Mouse (Mus musculus) lung, embryonic 16.5 days (tissue): Measurements from ENCODE around the gene Paip2b. TPM values are rescaled to one million over a fixed set of nuclear protein-coding genes. Genes with fewer than 3 reads are reported as not detected.

Source experiments
- ATAC-seq: fragments of 200-750 bp; cut with Nextera tagmentation; 2 replicates; pipeline ENCODE4 v1.8.0; 2017; ENCODE audit warnings: low read depth, mild to moderate bottlenecking, moderate library complexity
- H3K27ac ChIP-seq: fragments of 300-500 bp; sonication (generic); 2 replicates; pipeline ENCODE4 v1.5.1; 2014; ENCODE audit warnings: mild to moderate bottlenecking, control low read depth, low read length
- H3K27me3 ChIP-seq: fragments of 300-500 bp; sonication (generic); 2 replicates; pipeline ENCODE4 v1.6.1; 2014; ENCODE audit warnings: low read depth, low read length, mixed read lengths; ENCODE audit not compliant: control insufficient read depth, insufficient read depth
- H3K36me3 ChIP-seq: fragments of 300-500 bp; sonication (generic); 2 replicates; pipeline ENCODE4 v1.6.1; 2014; ENCODE audit warnings: low read length; ENCODE audit not compliant: control insufficient read depth, insufficient read depth
- H3K4me1 ChIP-seq: fragments of 300-500 bp; sonication (generic); replicated peaks from 2 replicates; pipeline ENCODE4 v1.6.1; 2014; ENCODE audit warnings: low read length, mixed read lengths; ENCODE audit not compliant: control insufficient read depth, insufficient read depth
- H3K4me2 ChIP-seq: fragments of 300-500 bp; sonication (generic); 2 replicates; pipeline ENCODE4 v1.6.1; 2014; ENCODE audit warnings: low read depth, low read length, control low read depth
- H3K4me3 ChIP-seq: fragments of 300-500 bp; sonication (generic); 2 replicates; pipeline ENCODE4 v1.5.1; 2014; ENCODE audit warnings: mild to moderate bottlenecking, low read length, control low read depth
- H3K9ac ChIP-seq: fragments of 300-500 bp; sonication (generic); 2 replicates; pipeline ENCODE4 v1.6.1; 2014; ENCODE audit warnings: low read length, control low read depth
- H3K9me3 ChIP-seq: fragments of 300-500 bp; sonication (generic); 2 replicates; pipeline ENCODE4 v1.6.1; 2016; ENCODE audit warnings: low read length; ENCODE audit not compliant: control insufficient read depth
- WGBS: fragments of 180-500 bp; shearing (Covaris S2); extraction: QIAGEN DNeasy Blood & Tissue Kit; methylation state at CpG from one replicate; pipeline ENCODE4 v1.1.7; 2014; 5-methylcytosine and 5-hydroxymethylcytosine counted together
- polyA plus RNA-seq: library from polyadenylated mRNA; unstranded; fragments of >200 nt; fragmentation: Nextera tagmentation; extraction: Ambion mirVana; gene quantifications from 2 replicates; pipeline ENCODE4 v1.2.1, GENCODE M21; 2015

Gene Paip2b
- polyA plus RNA-seq, 1 experiment from 2014 or later: 18.2 TPM

GRCm38 (mm10) chr6:83788554-83788953 is 43.0 kb downstream of the Paip2b start:
- no peaks in the 10 kb centered on the region for H3K9me3 ChIP-seq
- no peak overlapping the region for H3K27ac ChIP-seq
- 66% methylated on average over 7 of the region's 7 CpGs for WGBS
- H3K9ac ChIP-seq: no peak overlapping the region
- no peaks in the 10 kb centered on the region for H3K36me3 ChIP-seq
- no peaks in the 10 kb centered on the region for H3K27me3 ChIP-seq
- ATAC-seq: no peak
- no peak overlapping the region for H3K4me3 ChIP-seq
- no peak overlapping the region for H3K4me2 ChIP-seq
- no peaks in the 10 kb centered on the region for H3K4me1 ChIP-seq

- no peaks in the 10 kb centered on the region for H3K27me3 ChIP-seq
- 56% methylated on average over 3 of the region's 3 CpGs for WGBS
- ATAC-seq: no peak
- H3K27ac ChIP-seq: no peak overlapping the region
- H3K4me3 ChIP-seq: no peak overlapping the region
- no peaks in the 10 kb centered on the region for H3K4me1 ChIP-seq
- no peak overlapping the region for H3K9ac ChIP-seq
- H3K36me3 ChIP-seq: no peaks in the 10 kb centered on the region
- H3K9me3 ChIP-seq: no peaks in the 10 kb centered on the region
- no peak overlapping the region for H3K4me2 ChIP-seq
These were observed 45.1 kb downstream of the Paip2b start for GRCm38 (mm10) chr6:83786426-83786825.

- Histone ChIP-seq H3K4me1 (peaks cover 13% of the 10 kb centered on the region), H3K9me3 (no peaks in the 10 kb centered on the region), H3K9ac (no peak overlapping the region), H3K27me3 (no peaks in the 10 kb centered on the region), H3K36me3 (no peaks in the 10 kb centered on the region), H3K4me3 (no peak overlapping the region), H3K27ac (no peak overlapping the region), H3K4me2 (no peak overlapping the region)
- 9% methylated on average over 5 of the region's 5 CpGs for WGBS
- ATAC-seq: no peak
These were observed 52.5 kb downstream of the Paip2b start for GRCm38 (mm10) chr6:83779026-83779425.

- ATAC-seq: no peak
- Histone ChIP-seq H3K27me3 (no peaks in the 10 kb centered on the region), H3K9ac (no peak overlapping the region), H3K4me3 (no peak overlapping the region), H3K36me3 (peaks cover 2% of the 10 kb centered on the region), H3K9me3 (no peaks in the 10 kb centered on the region), H3K27ac (no peak overlapping the region), H3K4me2 (no peak overlapping the region), H3K4me1 (peaks cover 14% of the 10 kb centered on the region)
- WGBS: 72% methylated on average over 7 of the region's 7 CpGs
These were observed 53.2 kb downstream of the Paip2b start for GRCm38 (mm10) chr6:83778306-83778705.

GRCm38 (mm10) chr6:83775638-83776293 is 55.8 kb downstream of the Paip2b start, which contains the start of gene Tex261:
Gene Tex261, minus strand, starts transcription at chr6:83775813.
- peak; percentile 98 for ATAC-seq
- H3K4me2 ChIP-seq: peak within 1 kb of the TSS; percentile 91
- H3K9me3 ChIP-seq: no peaks in the 10 kb centered on the region
- no peaks in the 10 kb centered on the region for H3K27me3 ChIP-seq
- H3K27ac ChIP-seq: peak within 1 kb of the TSS; percentile 91
- H3K36me3 ChIP-seq: peaks cover 16% of the 10 kb centered on the region
- H3K4me1 ChIP-seq: peaks cover 14% of the 10 kb centered on the region
- peak within 1 kb of the TSS; percentile 97 for H3K4me3 ChIP-seq
- peak within 1 kb of the TSS; percentile 96 for H3K9ac ChIP-seq
- WGBS: under 1% methylated on average over 44 of the region's 45 CpGs

GRCm38 (mm10) chr6:83774781-83775563 is 56.6 kb downstream of the Paip2b start:
- Histone ChIP-seq H3K36me3 (peaks cover 16% of the 10 kb centered on the region), H3K4me3 (peak overlapping the region; percentile 97), H3K9me3 (no peaks in the 10 kb centered on the region), H3K4me1 (peaks cover 14% of the 10 kb centered on the region), H3K27ac (peak overlapping the region; percentile 91), H3K9ac (peak overlapping the region; percentile 96), H3K27me3 (no peaks in the 10 kb centered on the region), H3K4me2 (peak overlapping the region; percentile 91)
- under 1% methylated on average over 14 of the region's 14 CpGs for WGBS
- peak; percentile 30 for ATAC-seq

GRCm38 (mm10) chr6:83774126-83774525 is 57.4 kb downstream of the Paip2b start:
- Histone ChIP-seq H3K4me1 (peaks cover 14% of the 10 kb centered on the region), H3K36me3 (peaks cover 16% of the 10 kb centered on the region), H3K4me2 (peak overlapping the region; percentile 91), H3K27ac (no peak overlapping the region), H3K27me3 (no peaks in the 10 kb centered on the region), H3K9me3 (no peaks in the 10 kb centered on the region), H3K9ac (peak overlapping the region; percentile 96), H3K4me3 (peak overlapping the region; percentile 97; the same call in 1 of the 2 replicates)
- ATAC-seq: no peak
- WGBS: 53% methylated on average over 8 of the region's 9 CpGs

GRCm38 (mm10) chr6:83768485-83768884 is 63.1 kb downstream of the Paip2b start:
- 0 out of 2 replicates have a peak, but pooled peaks have one; percentile 23 for ATAC-seq
- Histone ChIP-seq H3K4me2 (no peak overlapping the region), H3K9me3 (no peaks in the 10 kb centered on the region), H3K27me3 (peaks cover 4% of the 10 kb centered on the region), H3K4me3 (no peak overlapping the region), H3K9ac (no peak overlapping the region), H3K4me1 (0 out of 2 replicates have a peak, but pooled peaks cover 7% of the 10 kb centered on the region), H3K36me3 (peaks cover 16% of the 10 kb centered on the region), H3K27ac (no peak overlapping the region)
- WGBS: 45% methylated on average over 5 of the region's 5 CpGs

- Histone ChIP-seq H3K27me3 (peaks cover 12% of the 10 kb centered on the region), H3K36me3 (peaks cover 7% of the 10 kb centered on the region; the same call in 1 of the 2 replicates), H3K9ac (no peak overlapping the region), H3K27ac (no peak overlapping the region), H3K4me1 (peaks cover 15% of the 10 kb centered on the region), H3K4me2 (no peak overlapping the region), H3K4me3 (no peak overlapping the region), H3K9me3 (no peaks in the 10 kb centered on the region)
- 77% methylated on average over 3 of the region's 3 CpGs for WGBS
- ATAC-seq: no peak
These were observed 64.6 kb downstream of the Paip2b start for GRCm38 (mm10) chr6:83766982-83767381.
